8 mouse cellular contexts compared by ENCODE assay signal in genomic region chr2:90744285-90745052, GRCm38 (mm10). TPM values are rescaled to one million over a fixed set of nuclear protein-coding genes. Genes with fewer than 3 reads are reported as not detected.
A peak's percentile ranks its signal among the peaks of the same experiment; 100 is the strongest.
DNase-seq lines count a peak whose midpoint lies in the region; ATAC-seq and TF ChIP-seq lines count a peak whose summit lies in the region.

No protein-coding gene starts in this region.

- peak overlapping the region; percentile 71 for H3K9ac ChIP-seq in liver, embryonic 12.5 days

- no peak for TF ChIP-seq CTCF in testis, adult 2 months (IDR thresholded peaks at IDR 0.05; ENCODE audit: control insufficient read depth, insufficient read depth, insufficient replicate concordance, low read depth, low read length)
- no peak for TF ChIP-seq CTCF in olfactory bulb, adult 2 months (IDR thresholded peaks at IDR 0.05; ENCODE audit: insufficient read depth, low read depth, low read length)

- H3K27ac ChIP-seq in testis, adult 2 months (ENCODE audit: control insufficient read depth, insufficient read depth, low read depth, low read length): peak overlapping the region; percentile 77
- peak overlapping the region; percentile 88 for H3K27ac ChIP-seq in liver, embryonic 12.5 days
- H3K27ac ChIP-seq in olfactory bulb, adult 2 months (ENCODE audit: insufficient read depth, low read depth, low read length): peak overlapping the region; percentile 86

- peak overlapping the region; percentile 82 for H3K4me2 ChIP-seq in liver, embryonic 12.5 days

- DNase-seq in testis, postnatal 10 days (ENCODE audit: low spot score): no peak
- DNase-seq in cerebellum, postnatal 25 days: peak; percentile 39 to 42
- DNase-seq in heart, postnatal 4 days: peak; percentile 21
- no peak for DNase-seq in right cerebral cortex, postnatal 10 days (ENCODE audit: low spot score in 2 of 2)

- no peak for ATAC-seq in liver, embryonic 12.5 days
- ATAC-seq in frontal cortex, adult (ENCODE audit: low TSS enrichment): no peak

- no peaks in the 10 kb centered on the region for H3K9me3 ChIP-seq in liver, embryonic 12.5 days (replicated peaks)

- H3K4me1 ChIP-seq in testis, adult 2 months (ENCODE audit: control insufficient read depth, insufficient read depth, low read length): peaks cover 6% of the 10 kb centered on the region
- H3K4me1 ChIP-seq in liver, embryonic 12.5 days: peaks cover 35% of the 10 kb centered on the region
- H3K4me1 ChIP-seq in olfactory bulb, adult 2 months (ENCODE audit: control insufficient read depth, insufficient read depth, low read length): peaks cover 4% of the 10 kb centered on the region; the same call in 1 of the 2 replicates

- H3K4me3 ChIP-seq in testis, adult 2 months (ENCODE audit: control insufficient read depth, low read depth, low read length): peak overlapping the region; percentile 92
- peak overlapping the region; percentile 93 for H3K4me3 ChIP-seq in liver, embryonic 12.5 days
- H3K4me3 ChIP-seq in olfactory bulb, adult 2 months (ENCODE audit: insufficient read depth, low read depth, low read length): peak overlapping the region; percentile 38

- H3K36me3 ChIP-seq in testis, adult 2 months (ENCODE audit: control insufficient read depth, insufficient read depth, low read length): no peaks in the 10 kb centered on the region; the same call in 1 of the 2 replicates
- H3K36me3 ChIP-seq in liver, embryonic 12.5 days: peaks cover 24% of the 10 kb centered on the region

- 46% methylated on average over 12 of the region's 12 CpGs for WGBS in liver, embryonic 12.5 days (ENCODE audit: insufficient replicate concordance)
- WGBS in olfactory bulb, adult 2 months: 65% methylated on average over 12 of the region's 12 CpGs

- TF ChIP-seq POLR2A in testis, adult 2 months (IDR thresholded peaks at IDR 0.05; ENCODE audit: control insufficient read depth, low read depth, low read length): no peak
- no peak for TF ChIP-seq POLR2A in olfactory bulb, adult 2 months (IDR thresholded peaks at IDR 0.05; ENCODE audit: insufficient read depth, low read depth, low read length)

- no peaks in the 10 kb centered on the region for H3K27me3 ChIP-seq in testis, adult 2 months (ENCODE audit: control insufficient read depth, insufficient read depth, low read length)
- H3K27me3 ChIP-seq in liver, embryonic 12.5 days (replicated peaks): no peaks in the 10 kb centered on the region

RNA-seq across cellular contexts. Expression of gene Fnbp4, which starts 0.7 kb away (rescaled TPM):
- polyA plus RNA-seq in testis, adult 2 months (2012; rRNA removed): 30.0 and 33.5 TPM in 2 replicates
- 10 to 100 TPM; 38.2 to 44.0 TPM for total RNA-seq in heart, postnatal 4 days (2021)
- 62.9 and 67.1 TPM in 2 replicates for polyA plus RNA-seq in liver, embryonic 12.5 days (2016; fragmentation: Nextera tagmentation; extraction: Ambion mirVana)
- polyA plus RNA-seq in olfactory bulb, adult 2 months (2012; ENCODE audit: insufficient read depth, insufficient read length, low replicate concordance, missing spikeins): 360 TPM in 1 of 2 replicates, not detected in the other

RNA-seq across cellular contexts. Expression of gene Agbl2, which starts 38.1 kb away (rescaled TPM):
- 69.0 and 76.0 TPM in 2 replicates for polyA plus RNA-seq in testis, adult 2 months (2012; rRNA removed)
- 1 to 10 TPM; 1.6 to 2.0 TPM for total RNA-seq in heart, postnatal 4 days (2021)
- polyA plus RNA-seq in liver, embryonic 12.5 days (2016; fragmentation: Nextera tagmentation; extraction: Ambion mirVana): 0.07 TPM in 2 replicates
- not detected in 2 replicates for polyA plus RNA-seq in olfactory bulb, adult 2 months (2012; ENCODE audit: insufficient read depth, insufficient read length, low replicate concordance, missing spikeins)

Comparison
In these comparisons a context has a peak if more than half of its experiments do, and no peak if none do; other contexts are left out.
1. H3K4me3 ChIP-seq: peak in every context shown above with its lines; median percentile 93 in liver, embryonic 12.5 days; 92 in testis, adult 2 months; 38 in olfactory bulb, adult 2 months.
2. DNase-seq: peak in cerebellum, postnatal 25 days (2 of 2) and heart, postnatal 4 days (single experiment); none in testis, postnatal 10 days (single experiment) and right cerebral cortex, postnatal 10 days (0 of 2).
3. RNA of gene Agbl2, which starts 38.1 kb away (polyA plus RNA-seq): 69.0 to 76.0 TPM in testis, adult 2 months; 0.07 TPM in liver, embryonic 12.5 days and not detected in olfactory bulb, adult 2 months; every median in the first group is over 10 times any median in the second.
4. Peak in every context shown above with its lines, with median percentiles within 50 percentile points of each other: H3K27ac ChIP-seq.